Mouse (Mus musculus): ENCODE results near the gene Pcif1. TPM values are rescaled to one million over a fixed set of nuclear protein-coding genes. Genes with fewer than 3 reads are reported as not detected.
A peak's percentile ranks its signal among the peaks of the same experiment; 100 is the strongest.
"Not testable (repeated sequence)": the region's sequence is repeated elsewhere in the genome, so short reads cannot be mapped to it uniquely, and the experiment has no call there.

Gene Pcif1
- total RNA-seq, 2 experiments from 2014 or later, result 43.5 to 48.8 TPM

GRCm38 (mm10) chr2:164864593-164864992 is 14.5 kb upstream of the Pcif1 start:
- DNase-seq (ENCODE audit: low spot score in 2 of 2), result no peak

GRCm38 (mm10) chr2:164866741-164867551 is 12.2 kb upstream of the Pcif1 start:
- DNase-seq (ENCODE audit: low spot score in 2 of 2), result no peak

- no peak for DNase-seq (ENCODE audit: low spot score in 2 of 2)
Measured at GRCm38 (mm10) chr2:164867566-164867965, 11.5 kb upstream of the Pcif1 start.

DNA sequence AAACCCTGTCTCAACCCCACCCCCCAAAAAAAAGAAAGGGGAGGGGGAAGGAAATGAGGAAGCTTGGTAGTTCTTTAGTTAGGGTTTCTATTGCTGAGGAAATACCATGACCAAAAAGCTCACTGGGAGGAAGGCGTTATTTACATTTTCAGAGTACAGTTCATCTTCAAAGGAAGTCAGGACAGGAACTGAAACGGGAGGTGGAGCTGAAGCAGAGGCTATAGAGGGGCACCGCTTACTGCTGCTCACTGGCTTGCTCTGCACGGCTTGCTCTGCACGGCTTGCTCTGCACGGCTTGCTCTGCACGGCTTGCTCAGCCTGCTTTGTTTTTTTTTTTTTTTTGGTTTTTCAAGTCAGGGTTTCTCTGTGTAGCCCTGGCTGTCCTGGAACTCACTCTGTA is 10.6 kb upstream of the Pcif1 start:
- DNase-seq (ENCODE audit: low spot score in 2 of 2), result no peak

- DNase-seq (ENCODE audit: low spot score in 2 of 2), result no peak
Measured at GRCm38 (mm10) chr2:164871602-164872303, 7.4 kb upstream of the Pcif1 start.

DNA sequence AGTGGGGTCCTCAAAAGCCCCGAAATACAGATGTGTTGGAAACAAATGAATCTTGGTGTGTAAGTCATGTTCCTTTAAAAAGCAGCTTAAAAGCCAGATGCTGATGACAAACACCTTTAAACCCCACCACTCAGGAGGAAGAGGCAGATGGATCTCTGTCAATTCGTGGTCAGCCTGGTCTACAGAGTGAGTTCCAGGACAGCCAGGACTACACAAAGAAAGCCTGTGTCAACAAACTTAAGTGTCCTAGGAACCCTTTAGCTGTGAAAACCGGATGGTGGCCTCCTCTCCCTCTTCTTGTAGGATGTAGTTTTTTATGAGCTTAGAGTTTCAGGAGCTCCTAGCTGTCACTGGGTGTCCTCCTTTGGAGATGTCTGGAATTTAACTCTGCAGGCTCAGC is 5.5 kb upstream of the Pcif1 start:
- DNase-seq (ENCODE audit: low spot score in 2 of 2), result no peak

GRCm38 (mm10) chr2:164874239-164874769 is 4.8 kb upstream of the Pcif1 start:
- DNase-seq (ENCODE audit: low spot score in 2 of 2), result no peak

GRCm38 (mm10) chr2:164875648-164876047 is 3.5 kb upstream of the Pcif1 start:
- not testable (repeated sequence) for DNase-seq (ENCODE audit: low spot score in 2 of 2)

- DNase-seq (ENCODE audit: low spot score in 2 of 2), result not testable (repeated sequence)
Measured at GRCm38 (mm10) chr2:164877376-164878215, 1.5 kb upstream of the Pcif1 start.

GRCm38 (mm10) chr2:164878509-164879227 is 436 bp upstream of the Pcif1 start:
- DNase-seq (ENCODE audit: low spot score in 2 of 2), result no peak

DNA sequence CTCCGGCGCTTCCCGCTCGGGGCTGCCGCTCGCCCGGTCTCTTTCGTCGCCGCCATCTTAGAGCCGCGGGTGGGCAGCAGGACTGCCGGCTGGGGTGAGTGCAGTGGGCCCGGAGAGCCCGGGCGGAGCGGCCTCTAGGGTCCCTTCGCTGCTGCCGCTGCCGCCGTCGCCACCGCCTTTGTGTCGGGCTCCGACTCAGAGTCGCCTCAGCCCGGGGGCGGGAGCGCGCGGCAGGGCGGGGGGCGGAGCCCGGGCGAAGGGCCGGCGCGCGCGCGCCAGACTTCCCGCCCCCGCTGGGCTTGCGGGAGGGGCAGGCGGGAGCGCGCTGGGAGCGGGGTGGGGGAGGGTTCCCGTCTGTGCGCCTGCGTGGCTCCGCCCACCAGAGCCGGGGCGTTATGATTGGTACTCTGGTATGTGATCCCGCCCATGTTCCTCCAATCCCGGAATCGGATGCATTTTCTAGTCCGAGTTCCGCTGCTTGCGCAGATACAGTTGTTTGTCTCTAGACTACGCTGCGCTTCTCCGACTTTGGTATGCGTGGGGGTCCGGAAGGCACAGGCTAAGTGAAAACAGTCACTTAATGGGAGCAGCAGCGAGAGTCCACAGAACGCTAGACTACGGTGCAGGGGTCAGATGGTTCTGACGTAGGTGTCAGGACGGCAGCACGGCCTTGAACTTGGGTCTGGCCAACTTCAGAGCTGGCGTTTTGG is 619 bp downstream of the Pcif1 start:
- DNase-seq (ENCODE audit: low spot score in 2 of 2), result peak; percentile 91 to 95

DNA sequence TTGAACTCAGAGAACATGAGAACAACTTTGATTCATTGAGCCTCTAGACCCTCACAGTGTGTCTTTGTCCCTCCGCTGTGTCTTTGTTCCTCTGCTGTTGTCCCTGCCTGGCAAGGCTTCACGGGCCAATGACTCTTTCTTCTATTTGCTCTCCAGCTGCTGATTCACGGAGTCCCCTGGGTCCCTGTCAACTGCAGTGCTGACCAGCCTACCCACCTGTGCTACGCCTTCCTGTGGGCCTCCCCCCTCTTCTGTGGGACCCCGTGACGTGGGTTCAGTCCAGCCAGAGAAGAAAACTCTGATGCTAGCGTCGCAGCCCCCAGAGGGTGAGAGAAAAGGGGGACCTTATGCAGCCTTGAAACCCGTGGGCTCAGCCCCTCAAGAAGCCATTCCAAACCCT is 3.5 kb downstream of the Pcif1 start:
- no peak for DNase-seq (ENCODE audit: low spot score in 2 of 2)

DNA sequence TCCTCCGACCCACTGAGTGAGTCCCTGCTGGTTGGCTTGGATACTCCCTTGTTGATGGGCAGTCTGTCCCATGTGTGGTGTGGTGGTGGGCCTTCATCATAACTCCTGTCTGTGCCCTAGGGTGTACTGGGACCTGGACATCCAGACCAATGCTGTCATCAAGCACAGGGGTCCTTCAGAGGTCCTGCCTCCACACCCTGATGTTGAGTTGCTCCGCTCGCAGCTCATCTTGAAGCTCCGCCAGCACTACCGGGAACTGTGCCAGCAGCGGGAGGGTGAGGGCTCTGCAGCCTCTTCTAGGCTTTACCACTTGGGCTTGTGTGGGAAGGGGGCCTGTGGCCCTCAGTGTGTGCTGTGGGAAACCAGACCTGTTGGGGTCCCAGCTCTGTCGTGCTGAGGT is 6.7 kb downstream of the Pcif1 start:
- peak; percentile 78 to 80 for DNase-seq (ENCODE audit: low spot score in 2 of 2)

- no peak for DNase-seq (ENCODE audit: low spot score in 2 of 2)
Measured at GRCm38 (mm10) chr2:164886617-164887016, 7.5 kb downstream of the Pcif1 start.

GRCm38 (mm10) chr2:164888996-164889395 is 9.9 kb downstream of the Pcif1 start:
- DNase-seq (ENCODE audit: low spot score in 2 of 2), result no peak

DNA sequence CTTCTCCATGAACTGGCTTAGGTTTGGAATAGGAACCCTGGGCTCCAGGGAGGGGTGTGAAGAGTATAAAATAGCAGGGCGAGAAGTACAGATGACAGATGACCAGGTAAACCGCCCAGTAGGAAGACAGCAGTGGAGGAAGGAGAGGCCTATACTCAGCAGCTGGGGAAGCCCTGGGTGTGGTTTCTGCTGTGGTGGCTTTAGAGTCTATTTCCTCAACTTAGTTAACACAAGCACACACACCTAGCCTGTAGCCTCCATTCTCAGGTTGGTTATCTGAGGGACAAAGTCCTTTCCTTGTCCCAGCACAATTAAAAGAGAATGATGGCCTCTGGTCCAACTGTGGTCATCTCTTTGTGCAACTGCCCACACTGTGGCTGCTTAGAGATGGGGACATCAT is 10.9 kb downstream of the Pcif1 start:
- DNase-seq (ENCODE audit: low spot score in 2 of 2), result no peak

GRCm38 (mm10) chr2:164890411-164891049 is 11.4 kb downstream of the Pcif1 start:
- no peak for DNase-seq (ENCODE audit: low spot score in 2 of 2)

DNA sequence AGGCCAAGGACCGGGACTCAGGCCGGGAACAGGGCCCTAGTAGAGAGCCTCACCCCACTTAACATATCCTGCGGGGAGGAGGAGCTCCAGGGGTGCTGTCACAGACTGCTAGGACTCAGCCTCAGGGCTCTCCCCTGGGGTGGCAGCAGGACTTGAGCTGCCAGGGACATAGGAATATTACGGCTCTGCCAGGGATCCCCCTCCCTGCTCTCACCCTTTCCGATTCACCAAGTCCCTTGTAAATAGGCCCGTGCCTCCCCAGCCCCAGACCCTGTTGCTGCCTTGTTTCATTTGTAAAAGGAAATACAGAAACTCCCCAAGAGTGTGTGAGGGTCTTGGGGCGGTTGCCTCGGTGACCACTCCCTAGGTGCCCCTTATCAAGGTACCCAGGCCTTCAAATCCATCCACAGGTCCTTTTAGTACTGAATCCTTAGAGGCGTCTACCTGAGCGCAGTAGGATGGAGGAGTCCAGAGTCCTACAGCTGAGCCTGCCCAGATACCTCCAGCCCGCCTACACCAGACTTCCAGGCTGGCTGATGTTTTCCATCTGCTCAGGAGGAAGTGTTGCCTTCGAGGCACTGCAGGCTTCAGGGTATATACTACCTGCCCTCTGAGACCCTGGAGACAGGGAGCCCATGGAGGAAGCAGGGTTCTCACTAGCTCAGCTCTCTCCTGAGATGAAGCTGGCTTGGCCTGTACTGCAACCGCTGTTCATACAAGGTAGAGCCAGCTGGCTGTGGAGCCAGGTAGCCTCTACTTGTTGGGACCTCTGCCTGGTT is 12.1 kb downstream of the Pcif1 start:
- no peak for DNase-seq (ENCODE audit: low spot score in 2 of 2)
